Mouse (Mus musculus): ENCODE data around the gene Tcam1. TPM values are rescaled to one million over a fixed set of nuclear protein-coding genes. Genes with fewer than 3 reads are reported as not detected.
"Not testable (repeated sequence)": the region's sequence is repeated elsewhere in the genome, so short reads cannot be mapped to it uniquely, and the experiment has no call there.

The Tcam1 gene
- polyA plus RNA-seq (2012; rRNA removed) (0.78 and 1.0 TPM in 2 replicates), polyA plus RNA-seq (2014; fragmentation: Nextera tagmentation; extraction: Ambion mirVana) (0.22 and 0.66 TPM in 2 replicates)

GRCm38 (mm10) chr11:106276454-106276853 lies at the start of gene Tcam1:
Tcam1 (plus strand) TSS chr11:106276672.
- WGBS = 3% methylated on average over 25 of the region's 25 CpGs
- TF ChIP-seq POLR2A (IDR thresholded peaks at IDR 0.05; ENCODE audit: borderline replicate concordance, extremely low read depth, insufficient read depth, insufficient read length) = no peak
- peak within 1 kb of the TSS; percentile 67; the same call in 1 of the 2 replicates for H3K27ac ChIP-seq (replicated peaks; ENCODE audit: low read depth, low read length)
- H3K36me3 ChIP-seq (ENCODE audit: control insufficient read depth, insufficient read depth, low read length) = no peaks in the 10 kb centered on the region
- no peaks in the 10 kb centered on the region for H3K9me3 ChIP-seq (ENCODE audit: control insufficient read depth, low read length)
- H3K4me2 ChIP-seq (replicated peaks; ENCODE audit: low read depth, low read length, severe bottlenecking) = peak within 1 kb of the TSS; percentile 47
- peaks cover 14% of the 10 kb centered on the region for H3K4me1 ChIP-seq (ENCODE audit: control insufficient read depth, insufficient read depth, low read length)
- H3K9ac ChIP-seq (ENCODE audit: low read depth, low read length, severe bottlenecking) = peak within 1 kb of the TSS; percentile 21; the same call in 1 of the 2 replicates
- DNase-seq (ENCODE audit: low spot score) (peak; percentile 91), ATAC-seq (ENCODE audit: low FRiP score, low read depth) (peak; percentile 61)
- peak within 1 kb of the TSS; percentile 17 for H3K4me3 ChIP-seq (replicated peaks; ENCODE audit: low read length)
- H3K27me3 ChIP-seq (ENCODE audit: control insufficient read depth, insufficient read depth, low read length) = no peaks in the 10 kb centered on the region

- peaks cover 84% of the 10 kb centered on the region for H3K36me3 ChIP-seq (ENCODE audit: control insufficient read depth, insufficient read depth, low read length)
- 65% methylated on average over 8 of the region's 8 CpGs for WGBS
- not testable (repeated sequence) for H3K4me3 ChIP-seq (replicated peaks; ENCODE audit: low read length); DNase-seq (ENCODE audit: low spot score); H3K9ac ChIP-seq (ENCODE audit: low read depth, low read length, severe bottlenecking); H3K4me1 ChIP-seq (ENCODE audit: control insufficient read depth, insufficient read depth, low read length); H3K27ac ChIP-seq (replicated peaks; ENCODE audit: low read depth, low read length); H3K4me2 ChIP-seq (replicated peaks; ENCODE audit: low read depth, low read length, severe bottlenecking); H3K27me3 ChIP-seq (ENCODE audit: control insufficient read depth, insufficient read depth, low read length); H3K9me3 ChIP-seq (ENCODE audit: control insufficient read depth, low read length); ATAC-seq (ENCODE audit: low FRiP score, low read depth)
These were observed 42.5 kb upstream of the Tcam1 start for GRCm38 (mm10) chr11:106233978-106234377.

GRCm38 (mm10) chr11:106246834-106247233 lies 29.6 kb upstream of the Tcam1 start:
- no peak for TF ChIP-seq POLR2A (IDR thresholded peaks at IDR 0.05; ENCODE audit: borderline replicate concordance, extremely low read depth, insufficient read depth, insufficient read length)
- H3K27ac ChIP-seq (replicated peaks; ENCODE audit: low read depth, low read length) = no peak overlapping the region
- H3K4me2 ChIP-seq (replicated peaks; ENCODE audit: low read depth, low read length, severe bottlenecking) = no peak overlapping the region
- DNase-seq (ENCODE audit: low spot score) (no peak), ATAC-seq (ENCODE audit: low FRiP score, low read depth) (no peak)
- no peak overlapping the region for H3K4me3 ChIP-seq (replicated peaks; ENCODE audit: low read length)
- no peak overlapping the region for H3K9ac ChIP-seq (ENCODE audit: low read depth, low read length, severe bottlenecking)
- peaks cover 99% of the 10 kb centered on the region for H3K36me3 ChIP-seq (ENCODE audit: control insufficient read depth, insufficient read depth, low read length)
- peaks cover 6% of the 10 kb centered on the region for H3K9me3 ChIP-seq (ENCODE audit: control insufficient read depth, low read length)
- no peaks in the 10 kb centered on the region for H3K27me3 ChIP-seq (ENCODE audit: control insufficient read depth, insufficient read depth, low read length)
- 97% methylated on average over 1 of the region's 1 CpGs for WGBS
- H3K4me1 ChIP-seq (ENCODE audit: control insufficient read depth, insufficient read depth, low read length) = no peaks in the 10 kb centered on the region

GRCm38 (mm10) chr11:106249326-106249725 lies 27.1 kb upstream of the Tcam1 start:
- H3K9me3 ChIP-seq (ENCODE audit: control insufficient read depth, low read length) = peaks cover 6% of the 10 kb centered on the region
- H3K4me1 ChIP-seq (ENCODE audit: control insufficient read depth, insufficient read depth, low read length) = no peaks in the 10 kb centered on the region
- no peak overlapping the region for H3K4me2 ChIP-seq (replicated peaks; ENCODE audit: low read depth, low read length, severe bottlenecking)
- no peak for TF ChIP-seq POLR2A (IDR thresholded peaks at IDR 0.05; ENCODE audit: borderline replicate concordance, extremely low read depth, insufficient read depth, insufficient read length)
- no peak overlapping the region for H3K4me3 ChIP-seq (replicated peaks; ENCODE audit: low read length)
- ATAC-seq (ENCODE audit: low FRiP score, low read depth) = no peak
- WGBS = 87% methylated on average over 7 of the region's 7 CpGs
- DNase-seq (ENCODE audit: low spot score) = no peak
- H3K36me3 ChIP-seq (ENCODE audit: control insufficient read depth, insufficient read depth, low read length) = peaks cover 97% of the 10 kb centered on the region
- no peaks in the 10 kb centered on the region for H3K27me3 ChIP-seq (ENCODE audit: control insufficient read depth, insufficient read depth, low read length)
- H3K27ac ChIP-seq (replicated peaks; ENCODE audit: low read depth, low read length) = no peak overlapping the region
- H3K9ac ChIP-seq (ENCODE audit: low read depth, low read length, severe bottlenecking) = no peak overlapping the region

- H3K27me3 ChIP-seq (ENCODE audit: control insufficient read depth, insufficient read depth, low read length) = no peaks in the 10 kb centered on the region
- TF ChIP-seq POLR2A (IDR thresholded peaks at IDR 0.05; ENCODE audit: borderline replicate concordance, extremely low read depth, insufficient read depth, insufficient read length) = no peak
- DNase-seq (ENCODE audit: low spot score) = no peak
- H3K9me3 ChIP-seq (ENCODE audit: control insufficient read depth, low read length) = no peaks in the 10 kb centered on the region
- peak overlapping the region; percentile 80 for H3K9ac ChIP-seq (ENCODE audit: low read depth, low read length, severe bottlenecking)
- H3K27ac ChIP-seq (replicated peaks; ENCODE audit: low read depth, low read length) = no peak overlapping the region
- peaks cover 62% of the 10 kb centered on the region for H3K36me3 ChIP-seq (ENCODE audit: control insufficient read depth, insufficient read depth, low read length)
- H3K4me1 ChIP-seq (ENCODE audit: control insufficient read depth, insufficient read depth, low read length) = peaks cover 16% of the 10 kb centered on the region
- ATAC-seq (ENCODE audit: low FRiP score, low read depth) = no peak
- peak overlapping the region; percentile 89 for H3K4me3 ChIP-seq (replicated peaks; ENCODE audit: low read length)
- WGBS = 12% methylated on average over 2 of the region's 2 CpGs
- H3K4me2 ChIP-seq (replicated peaks; ENCODE audit: low read depth, low read length, severe bottlenecking) = peak overlapping the region; percentile 95
These were observed 21.7 kb upstream of the Tcam1 start for GRCm38 (mm10) chr11:106254767-106255166.

GRCm38 (mm10) chr11:106255174-106255573 lies 21.3 kb upstream of the Tcam1 start:
- no peak for DNase-seq (ENCODE audit: low spot score)
- TF ChIP-seq POLR2A (IDR thresholded peaks at IDR 0.05; ENCODE audit: borderline replicate concordance, extremely low read depth, insufficient read depth, insufficient read length) = no peak
- peaks cover 58% of the 10 kb centered on the region for H3K36me3 ChIP-seq (ENCODE audit: control insufficient read depth, insufficient read depth, low read length)
- 5% methylated on average over 22 of the region's 22 CpGs for WGBS
- H3K27me3 ChIP-seq (ENCODE audit: control insufficient read depth, insufficient read depth, low read length) = no peaks in the 10 kb centered on the region
- no peak for ATAC-seq (ENCODE audit: low FRiP score, low read depth)
- H3K4me3 ChIP-seq (replicated peaks; ENCODE audit: low read length) = peak overlapping the region; percentile 89
- H3K9ac ChIP-seq (ENCODE audit: low read depth, low read length, severe bottlenecking) = peak overlapping the region; percentile 80
- H3K4me1 ChIP-seq (ENCODE audit: control insufficient read depth, insufficient read depth, low read length) = peaks cover 16% of the 10 kb centered on the region
- H3K9me3 ChIP-seq (ENCODE audit: control insufficient read depth, low read length) = no peaks in the 10 kb centered on the region
- H3K27ac ChIP-seq (replicated peaks; ENCODE audit: low read depth, low read length) = peak overlapping the region; percentile 77; the same call in 1 of the 2 replicates
- H3K4me2 ChIP-seq (replicated peaks; ENCODE audit: low read depth, low read length, severe bottlenecking) = peak overlapping the region; percentile 95

All from limb, embryonic 14.5 days (tissue).